Mouse (Mus musculus): ENCODE measurements around the gene Nrm. TPM values are rescaled to one million over a fixed set of nuclear protein-coding genes. Genes with fewer than 3 reads are reported as not detected.

Gene Nrm
- total RNA-seq, 2 experiments from 2014 or later: 20.8 to 26.4 TPM

- no peak for DNase-seq (ENCODE audit: low spot score in 2 of 2)
Measured at GRCm38 (mm10) chr17:35897644-35898573, 36.8 kb downstream of the Nrm start.

GRCm38 (mm10) chr17:35900636-35901035, 39.5 kb downstream of the Nrm start:
- DNase-seq (ENCODE audit: low spot score in 2 of 2): no peak

- DNase-seq (ENCODE audit: low spot score in 2 of 2): no peak
Measured at GRCm38 (mm10) chr17:35903343-35903991, 42.3 kb downstream of the Nrm start.

GRCm38 (mm10) chr17:35903992-35904355, 42.9 kb downstream of the Nrm start:
- DNase-seq (ENCODE audit: low spot score in 2 of 2): no peak

- no peak for DNase-seq (ENCODE audit: low spot score in 2 of 2)
Measured at GRCm38 (mm10) chr17:35905587-35905986, 44.5 kb downstream of the Nrm start.

- DNase-seq (ENCODE audit: low spot score in 2 of 2): no peak
Measured at GRCm38 (mm10) chr17:35907609-35908008, 46.5 kb downstream of the Nrm start.

GRCm38 (mm10) chr17:35909186-35909918, 48.2 kb downstream of the Nrm start:
- no peak for DNase-seq (ENCODE audit: low spot score in 2 of 2)

- peak; percentile 90 to 96 for DNase-seq (ENCODE audit: low spot score in 2 of 2)
Measured at GRCm38 (mm10) chr17:35909919-35910369, 48.8 kb downstream of the Nrm start, which contains the start of gene Atat1. TSS of gene Atat1 (minus strand) at chr17:35910075.

- no peak for DNase-seq (ENCODE audit: low spot score in 2 of 2)
Measured at GRCm38 (mm10) chr17:35914975-35915374, 53.9 kb downstream of the Nrm start.

Small RNA genes within 50 kb of the gene (microRNA-seq; reads per million reads assigned to microRNA genes)
- not detected for gene Gm28033

Other genes with a start within 250 kb of the Nrm start
- not detected for gene Gm9573, start 234.7 kb upstream of the Nrm start, total RNA-seq (2021)
- not detected for gene Mucl3, start 217.6 kb upstream of the Nrm start, total RNA-seq (2021)
- 10 to 100 TPM; 22.1 to 24.4 TPM for gene Vars2, start 193.7 kb upstream of the Nrm start, total RNA-seq (2021)
- 10 to 100 TPM; 20.6 to 29.2 TPM for gene Gtf2h4, start 187.6 kb upstream of the Nrm start, total RNA-seq (2021)
- gene Ddr1, start 156.7 kb upstream of the Nrm start, total RNA-seq (2021): 10 to 100 TPM; 69.6 to 71.4 TPM
- 10 to 100 TPM; 11.1 to 13.1 TPM for gene Ier3, start 39.6 kb upstream of the Nrm start, total RNA-seq (2021)
- gene Flot1, start 38.1 kb upstream of the Nrm start, total RNA-seq (2021): 10 to 100 TPM; 52.6 to 56.9 TPM
- 100 to 1,000 TPM; 408 to 451 TPM for gene Tubb5, start 23.0 kb upstream of the Nrm start, total RNA-seq (2021)
- gene Mdc1, start 19.8 kb upstream of the Nrm start, total RNA-seq (2021): 10 to 100 TPM; 22.9 to 25.2 TPM
- gene Ppp1r18, start 4.3 kb downstream of the Nrm start, total RNA-seq (2021): 10 to 100 TPM; 30.2 to 32.7 TPM
- 10 to 100 TPM; 22.1 to 25.1 TPM for gene Dhx16, start 18.5 kb downstream of the Nrm start, total RNA-seq (2021)
- 10 to 100 TPM; 44.4 to 49.0 TPM for gene 2310061I04Rik, start 36.1 kb downstream of the Nrm start, total RNA-seq (2021)
- 10 to 100 TPM; 13.3 to 18.4 TPM for gene Atat1, start 48.8 kb downstream of the Nrm start, total RNA-seq (2021)
- gene Mrps18b, start 55.1 kb downstream of the Nrm start, total RNA-seq (2021): 10 to 100 TPM; 40.5 to 46.8 TPM
- gene Ppp1r10, start 55.1 kb downstream of the Nrm start, total RNA-seq (2021): 10 to 100 TPM; 44.6 to 52.8 TPM
- gene Abcf1, start 108.4 kb downstream of the Nrm start, total RNA-seq (2021): 10 to 100 TPM; 74.3 to 75.6 TPM
- 10 to 100 TPM; 34.3 to 38.7 TPM for gene Gnl1, start 118.5 kb downstream of the Nrm start, total RNA-seq (2021)
- 10 to 100 TPM; 13.2 to 15.0 TPM for gene Prr3, start 118.9 kb downstream of the Nrm start, total RNA-seq (2021)
- gene H2-T24, start 159.2 kb downstream of the Nrm start, total RNA-seq (2021): under 1 TPM; 0.44 to 0.76 TPM
- gene H2-T23, start 171.5 kb downstream of the Nrm start, total RNA-seq (2021): 1 to 10 TPM; 5.0 to 5.7 TPM
- 10 to 100 TPM; 10.8 to 11.6 TPM for gene H2-T22, start 181.4 kb downstream of the Nrm start, total RNA-seq (2021)
- gene Gm6034, start 181.6 kb downstream of the Nrm start, total RNA-seq (2021): not detected
- gene Gm11127, start 197.1 kb downstream of the Nrm start, total RNA-seq (2021): 1 to 10 TPM; 1.7 to 2.1 TPM